Mouse (Mus musculus) midbrain, embryonic 14.5 days (tissue): ENCODE data around the gene Olfr1377. TPM values are rescaled to one million over a fixed set of nuclear protein-coding genes. Genes with fewer than 3 reads are reported as not detected.
"Not testable (repeated sequence)": the region's sequence is repeated elsewhere in the genome, so short reads cannot be mapped to it uniquely, and the experiment has no call there.

ENCODE experiments used
- ATAC-seq: fragments of 200-750 bp; cut with Nextera tagmentation; 2 replicates; pipeline ENCODE4 v1.8.0; 2017; ENCODE audit warnings: moderate number of reproducible peaks, moderate library complexity; ENCODE audit not compliant: low FRiP score, low TSS enrichment
- DNase-seq: peaks from one replicate; pipeline ENCODE4 v3.0.0-alpha.2; 2015
- H3K27ac ChIP-seq: fragments of 300-500 bp; sonication (generic); replicated peaks from 2 replicates; pipeline ENCODE4 v1.5.1; 2014; ENCODE audit warnings: mild to moderate bottlenecking, low read depth, low read length, moderate library complexity
- H3K27me3 ChIP-seq: fragments of 300-500 bp; sonication (generic); 2 replicates; pipeline ENCODE4 v1.6.1; 2014; ENCODE audit warnings: low read length, control low read depth, mixed read lengths; ENCODE audit not compliant: control insufficient read depth, insufficient read depth
- H3K36me3 ChIP-seq: fragments of 300-500 bp; sonication (generic); 2 replicates; pipeline ENCODE4 v1.6.1; 2014; ENCODE audit warnings: low read length, control low read depth; ENCODE audit not compliant: control insufficient read depth, insufficient read depth
- H3K4me1 ChIP-seq: fragments of 300-500 bp; sonication (generic); 2 replicates; pipeline ENCODE4 v1.6.1; 2014; ENCODE audit warnings: mild to moderate bottlenecking, antibody characterized with exemption, low read length, control low read depth; ENCODE audit not compliant: control insufficient read depth, insufficient read depth
- H3K4me2 ChIP-seq: fragments of 300-500 bp; sonication (generic); 2 replicates; pipeline ENCODE4 v1.6.1; 2014; ENCODE audit warnings: mild to moderate bottlenecking, low read length, moderate library complexity
- H3K4me3 ChIP-seq: fragments of 300-500 bp; sonication (generic); replicated peaks from 2 replicates; pipeline ENCODE4 v1.5.1; 2014; ENCODE audit warnings: low read depth, low read length
- H3K9ac ChIP-seq: fragments of 300-500 bp; sonication (generic); replicated peaks from 2 replicates; pipeline ENCODE4 v1.6.1; 2014; ENCODE audit warnings: mild to moderate bottlenecking, low read length, moderate library complexity
- H3K9me3 ChIP-seq: fragments of 300-500 bp; sonication (generic); 2 replicates; pipeline ENCODE4 v1.6.1; 2016; ENCODE audit warnings: low read length, control low read depth, mixed read lengths; ENCODE audit not compliant: control insufficient read depth
- WGBS: fragments of 180-500 bp; shearing (Covaris S2); extraction: QIAGEN DNeasy Blood & Tissue Kit; methylation state at CpG from one replicate; pipeline ENCODE4 v1.1.7; 2014; 5-methylcytosine and 5-hydroxymethylcytosine counted together
- polyA plus RNA-seq: library from polyadenylated mRNA; unstranded; fragments of >200 nt; fragmentation: Nextera tagmentation; extraction: Ambion mirVana; gene quantifications from 2 replicates; pipeline ENCODE4 v1.2.1, GENCODE M21; 2014

Olfr1377 gene
- polyA plus RNA-seq, 1 experiment from 2014 or later = not detected

DNA sequence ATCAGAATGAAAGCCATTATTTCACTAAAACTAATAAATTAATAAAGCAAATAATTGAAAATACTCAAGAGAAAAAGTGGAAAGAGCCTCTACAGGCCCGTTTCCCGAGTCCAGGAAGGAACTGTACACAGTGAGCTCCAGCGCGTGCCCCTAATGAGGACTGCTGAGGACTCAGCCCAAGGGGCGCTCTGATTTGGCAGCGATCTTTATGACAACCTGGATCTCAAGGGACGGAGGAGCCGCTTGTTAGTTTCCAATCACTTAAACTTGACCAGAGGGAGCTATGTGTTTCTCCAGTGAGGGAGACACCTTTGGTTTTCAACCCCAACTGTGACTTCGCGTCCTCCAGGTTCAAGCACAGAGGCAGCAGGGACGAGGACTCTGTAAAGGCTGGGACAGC, 15.5 kb upstream of the Olfr1377 start, which contains the start of gene Olfr1378:
Gene Olfr1378, plus strand, starts transcription at position 301 of the 400 bp plus-strand sequence.
- ATAC-seq (no peak), DNase-seq (no peak)
- H3K27me3 ChIP-seq = no peaks in the 10 kb centered on the region
- H3K4me3 ChIP-seq = no peak within 1 kb of the TSS
- 77% methylated on average over 11 of the region's 11 CpGs for WGBS
- no peaks in the 10 kb centered on the region for H3K36me3 ChIP-seq
- H3K9ac ChIP-seq = no peak within 1 kb of the TSS
- 0 out of 2 replicates have a peak, but pooled peaks cover 3% of the 10 kb centered on the region for H3K4me1 ChIP-seq
- H3K9me3 ChIP-seq = no peaks in the 10 kb centered on the region
- no peak within 1 kb of the TSS for H3K4me2 ChIP-seq
- no peak within 1 kb of the TSS for H3K27ac ChIP-seq

DNA sequence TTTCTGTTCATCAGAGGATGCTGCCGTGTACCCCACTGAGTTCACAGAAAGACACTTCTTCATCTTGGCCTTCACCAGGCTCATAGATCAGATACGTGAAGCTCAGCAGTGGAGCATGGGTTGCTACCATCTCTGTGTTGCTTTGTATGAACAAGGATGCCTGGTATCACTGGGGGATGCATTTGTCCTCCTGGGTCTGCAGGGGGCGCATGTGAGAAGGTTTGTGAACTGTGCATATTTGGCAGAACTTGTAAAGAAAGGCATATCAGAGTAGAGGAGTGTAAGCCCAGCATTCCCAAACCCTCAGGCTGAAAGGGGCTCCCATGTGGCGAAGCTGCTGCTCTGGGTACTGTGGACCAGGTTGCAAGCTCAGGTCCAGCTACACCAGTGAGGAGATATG, 4.6 kb upstream of the Olfr1377 start:
- H3K4me2 ChIP-seq = no peak overlapping the region
- H3K27me3 ChIP-seq = no peaks in the 10 kb centered on the region
- no peaks in the 10 kb centered on the region for H3K36me3 ChIP-seq
- no peaks in the 10 kb centered on the region for H3K4me1 ChIP-seq
- 63% methylated on average over 4 of the region's 4 CpGs for WGBS
- no peaks in the 10 kb centered on the region for H3K9me3 ChIP-seq
- no peak overlapping the region for H3K9ac ChIP-seq
- no peak overlapping the region for H3K27ac ChIP-seq
- DNase-seq (no peak), ATAC-seq (no peak)
- no peak overlapping the region for H3K4me3 ChIP-seq

DNA sequence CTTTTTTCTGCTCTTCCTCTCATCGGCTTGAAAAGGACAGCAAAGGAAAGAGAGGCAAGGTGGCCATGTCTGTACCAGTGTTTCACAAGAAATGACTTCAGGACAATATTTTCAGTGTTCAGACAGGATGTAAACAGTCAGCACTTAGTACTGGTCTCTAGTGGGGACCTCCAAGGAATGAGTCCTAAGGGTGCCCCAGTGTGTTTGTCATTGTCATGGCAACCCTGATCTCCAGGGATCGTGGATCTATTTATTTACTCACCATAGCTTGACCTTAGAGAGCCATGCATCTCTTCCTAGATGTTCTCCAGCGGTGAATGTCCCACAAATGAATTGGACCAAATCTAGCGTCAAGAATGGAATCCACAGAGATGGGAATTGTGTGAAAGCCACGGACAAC, 21.5 kb downstream of the Olfr1377 start, which contains the start of gene Olfr51:
Gene Olfr51, plus strand, starts transcription at position 301 of the 400 bp plus-strand sequence.
- H3K9ac ChIP-seq = no peak within 1 kb of the TSS
- no peaks in the 10 kb centered on the region for H3K4me1 ChIP-seq
- DNase-seq (no peak), ATAC-seq (no peak)
- 87% methylated on average over 5 of the region's 5 CpGs for WGBS
- no peak within 1 kb of the TSS for H3K4me2 ChIP-seq
- no peaks in the 10 kb centered on the region for H3K36me3 ChIP-seq
- H3K27ac ChIP-seq = no peak within 1 kb of the TSS
- no peaks in the 10 kb centered on the region for H3K27me3 ChIP-seq
- peaks cover 3% of the 10 kb centered on the region; the same call in 1 of the 2 replicates for H3K9me3 ChIP-seq
- no peak within 1 kb of the TSS for H3K4me3 ChIP-seq

DNA sequence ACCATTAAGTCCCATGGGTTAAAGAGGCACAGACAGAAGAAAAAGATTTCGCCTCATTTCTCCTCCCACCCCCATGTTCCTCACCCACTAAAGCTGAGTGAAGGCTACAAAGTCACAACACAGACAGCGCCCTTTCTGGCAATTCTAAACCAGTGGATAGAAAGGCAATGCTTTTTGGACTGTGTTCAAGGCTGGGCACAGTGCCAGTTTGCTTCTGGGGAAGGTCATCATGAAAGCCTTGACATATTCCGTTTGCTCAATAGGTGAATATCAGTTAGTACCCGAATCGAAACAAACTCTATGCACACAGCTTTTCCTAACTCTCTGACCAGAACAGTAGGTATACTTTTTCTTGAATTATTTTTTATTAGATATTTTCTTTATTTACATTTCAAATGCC, 30.1 kb downstream of the Olfr1377 start:
- Histone ChIP-seq H3K9me3 (no peaks in the 10 kb centered on the region), H3K27me3 (no peaks in the 10 kb centered on the region), H3K4me3 (no peak overlapping the region), H3K4me2 (no peak overlapping the region), H3K9ac (no peak overlapping the region), H3K36me3 (no peaks in the 10 kb centered on the region), H3K27ac (no peak overlapping the region), H3K4me1 (no peaks in the 10 kb centered on the region)
- peak; percentile 18 for DNase-seq
- WGBS = 74% methylated on average over 5 of the region's 5 CpGs
- ATAC-seq = no peak

DNA sequence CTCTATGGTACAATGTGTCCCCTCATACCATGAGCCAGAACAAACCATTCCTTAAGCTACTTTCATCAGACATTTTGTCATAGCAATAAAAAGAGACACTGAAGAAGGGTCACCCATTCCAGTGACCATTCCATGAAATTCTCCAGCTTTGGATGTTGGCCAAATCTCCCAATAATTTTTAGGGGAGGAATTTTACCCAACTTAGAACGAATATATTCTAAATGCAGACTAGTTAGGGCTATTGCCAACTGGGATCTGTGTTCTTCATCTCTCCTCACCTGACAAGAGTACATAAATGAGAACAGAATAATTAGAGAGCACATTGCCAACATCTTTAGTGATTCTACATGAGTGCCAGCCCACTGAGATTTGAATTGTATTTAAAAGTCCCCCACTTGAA, 32.2 kb downstream of the Olfr1377 start, which contains the start of gene Olfr54:
Gene Olfr54, plus strand, starts transcription at position 301 of the 400 bp plus-strand sequence.
- H3K27me3 ChIP-seq = no peaks in the 10 kb centered on the region
- no peak within 1 kb of the TSS for H3K4me2 ChIP-seq
- H3K4me1 ChIP-seq = no peaks in the 10 kb centered on the region
- 75% methylated on average over 1 of the region's 1 CpGs for WGBS
- DNase-seq (no peak), ATAC-seq (no peak)
- H3K9ac ChIP-seq = no peak within 1 kb of the TSS
- H3K4me3 ChIP-seq = no peak within 1 kb of the TSS
- H3K27ac ChIP-seq = no peak within 1 kb of the TSS
- no peaks in the 10 kb centered on the region for H3K9me3 ChIP-seq
- no peaks in the 10 kb centered on the region for H3K36me3 ChIP-seq

DNA sequence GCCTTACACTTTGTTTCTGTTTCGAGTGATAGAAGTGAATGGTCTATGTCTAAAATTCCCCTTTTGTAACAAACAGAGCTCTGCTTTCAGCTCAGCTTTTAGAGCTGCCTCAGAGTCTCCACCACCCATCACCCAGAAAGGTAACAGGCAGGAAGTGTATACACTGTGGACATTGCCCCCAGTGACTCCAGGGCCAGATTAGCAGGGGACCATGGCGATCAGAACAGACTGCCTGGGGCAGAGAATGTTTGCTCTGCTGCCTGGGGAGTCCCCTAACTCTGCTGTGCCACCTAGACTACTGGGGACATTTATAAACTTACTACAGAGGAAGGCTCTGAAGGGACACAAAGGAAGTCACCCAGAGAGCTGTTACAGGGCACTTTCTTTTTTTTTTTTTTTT, 34.6 kb downstream of the Olfr1377 start:
- no peaks in the 10 kb centered on the region for H3K36me3 ChIP-seq
- H3K4me1 ChIP-seq = no peaks in the 10 kb centered on the region
- WGBS = 55% methylated on average over 2 of the region's 2 CpGs
- no peak overlapping the region for H3K4me3 ChIP-seq
- no peak for ATAC-seq
- no peaks in the 10 kb centered on the region for H3K27me3 ChIP-seq
- no peak overlapping the region for H3K27ac ChIP-seq
- DNase-seq = no peak
- no peak overlapping the region for H3K9ac ChIP-seq
- no peaks in the 10 kb centered on the region for H3K9me3 ChIP-seq
- H3K4me2 ChIP-seq = no peak overlapping the region

DNA sequence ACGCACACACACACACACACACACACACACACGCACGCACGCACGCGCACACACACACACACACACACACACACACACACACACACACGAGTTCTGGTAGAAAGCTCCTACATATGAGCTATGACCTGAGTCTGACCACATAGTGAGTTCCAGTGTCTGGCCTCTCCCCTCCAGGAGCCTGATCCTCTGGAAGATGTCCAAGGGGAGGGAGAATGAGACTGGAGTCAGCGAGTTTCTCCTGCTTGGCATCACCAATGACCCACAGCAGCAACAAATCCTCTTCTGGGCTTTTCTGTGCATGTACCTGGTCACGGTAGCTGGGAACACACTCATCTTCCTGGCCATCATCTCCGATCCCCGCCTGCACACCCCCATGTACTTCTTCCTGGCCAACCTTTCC, 45.0 kb downstream of the Olfr1377 start:
- not testable (repeated sequence) for DNase-seq, ATAC-seq, H3K9ac ChIP-seq, H3K4me1 ChIP-seq, H3K4me3 ChIP-seq, H3K9me3 ChIP-seq, H3K4me2 ChIP-seq, H3K27me3 ChIP-seq, H3K36me3 ChIP-seq, H3K27ac ChIP-seq
- WGBS = 86% methylated on average over 11 of the region's 11 CpGs

DNA sequence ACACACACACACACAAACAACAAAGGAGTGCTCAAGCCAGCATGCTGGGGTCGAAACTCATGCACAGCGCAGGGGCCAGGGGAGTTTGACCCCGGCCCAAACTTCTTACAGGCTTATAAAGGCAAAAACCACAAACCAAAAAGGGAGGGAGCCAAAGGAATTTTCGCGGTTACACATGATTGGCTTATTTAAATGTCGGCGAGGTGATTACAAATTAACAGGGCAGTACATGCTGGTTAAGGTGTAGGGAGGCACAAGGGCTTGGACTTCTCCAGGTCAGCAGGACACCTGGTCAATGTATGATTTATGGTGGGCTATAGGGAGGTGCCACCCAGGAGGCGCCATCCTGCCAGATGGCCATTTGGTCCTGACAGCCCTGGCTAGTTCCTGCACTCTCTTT, 47.6 kb downstream of the Olfr1377 start:
- DNase-seq, H3K4me3 ChIP-seq, H3K36me3 ChIP-seq, H3K27ac ChIP-seq, H3K4me1 ChIP-seq, H3K9ac ChIP-seq, ATAC-seq, H3K27me3 ChIP-seq, H3K9me3 ChIP-seq, H3K4me2 ChIP-seq: not testable (repeated sequence)
- 58% methylated on average over 8 of the region's 8 CpGs for WGBS

DNA sequence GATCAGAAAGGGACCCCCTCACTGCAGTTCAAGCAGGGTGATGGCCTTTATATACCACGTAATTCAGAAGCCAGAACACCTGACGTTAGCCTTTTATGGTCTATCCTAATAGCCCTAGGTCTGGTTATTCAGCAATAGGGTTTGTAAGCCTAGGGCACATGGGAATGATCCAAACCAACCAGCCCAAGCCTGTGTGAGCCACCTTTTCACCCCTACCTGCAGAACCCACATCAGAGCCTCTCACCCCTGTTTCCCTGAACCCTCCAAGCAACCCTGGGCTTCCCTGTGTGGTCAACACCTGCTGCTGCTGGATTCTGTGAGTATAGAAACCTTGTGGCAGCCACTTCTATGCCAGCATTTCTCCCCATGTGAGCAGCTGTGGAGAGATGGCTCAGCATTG, 48.5 kb downstream of the Olfr1377 start:
- WGBS = 82% methylated on average over 2 of the region's 2 CpGs
- Histone ChIP-seq H3K27ac (no peak overlapping the region), H3K4me1 (no peaks in the 10 kb centered on the region), H3K4me2 (no peak overlapping the region), H3K9ac (no peak overlapping the region), H3K36me3 (no peaks in the 10 kb centered on the region), H3K9me3 (no peaks in the 10 kb centered on the region), H3K27me3 (no peaks in the 10 kb centered on the region), H3K4me3 (no peak overlapping the region)
- DNase-seq (no peak), ATAC-seq (no peak)
